Mouse (Mus musculus) olfactory bulb, adult 2 months (tissue): ENCODE results near the gene 3830406C13Rik. TPM values are rescaled to one million over a fixed set of nuclear protein-coding genes. Genes with fewer than 3 reads are reported as not detected.
A peak's percentile ranks its signal among the peaks of the same experiment; 100 is the strongest.

Experiments
- H3K27ac ChIP-seq: fragments of 200-500 bp; 2 replicates; pipeline ENCODE4 v1.5.1; 2012; ENCODE audit warnings: low read depth, low read length; ENCODE audit not compliant: insufficient read depth
- H3K4me1 ChIP-seq: fragments of 200-500 bp; 2 replicates; pipeline ENCODE4 v1.6.1; 2012; ENCODE audit warnings: low read length; ENCODE audit not compliant: control insufficient read depth, insufficient read depth
- H3K4me3 ChIP-seq: fragments of 200-500 bp; 2 replicates; pipeline ENCODE4 v1.5.1; 2012; ENCODE audit warnings: mild to moderate bottlenecking, low read depth, low read length, moderate library complexity; ENCODE audit not compliant: insufficient read depth
- CTCF ChIP-seq: fragments of 200-500 bp; IDR thresholded peaks from 2 replicates; pipeline ENCODE4 v1.5.1; 2012; ENCODE audit warnings: low read depth, mild to moderate bottlenecking, low read length, moderate library complexity; ENCODE audit not compliant: insufficient read depth
- POLR2A ChIP-seq: fragments of 200-500 bp; IDR thresholded peaks from 2 replicates; pipeline ENCODE4 v1.6.1; 2012; ENCODE audit warnings: mild to moderate bottlenecking, low read depth, low read length, moderate library complexity; ENCODE audit not compliant: insufficient read depth
- WGBS: fragments of 180-500 bp; shearing (Covaris S2); methylation state at CpG from one replicate; pipeline ENCODE4 v1.1.7; 2018; 5-methylcytosine and 5-hydroxymethylcytosine counted together
- polyA plus RNA-seq: library from polyadenylated mRNA; stranded (reverse); fragments of >200 nt; gene quantifications from 2 replicates; pipeline ENCODE4 v1.2.4, GENCODE M21; 2012; ENCODE audit warnings: low replicate concordance; ENCODE audit not compliant: missing spikeins, insufficient read depth, insufficient read length

The 3830406C13Rik gene
- polyA plus RNA-seq, 1 experiment = not detected

DNA sequence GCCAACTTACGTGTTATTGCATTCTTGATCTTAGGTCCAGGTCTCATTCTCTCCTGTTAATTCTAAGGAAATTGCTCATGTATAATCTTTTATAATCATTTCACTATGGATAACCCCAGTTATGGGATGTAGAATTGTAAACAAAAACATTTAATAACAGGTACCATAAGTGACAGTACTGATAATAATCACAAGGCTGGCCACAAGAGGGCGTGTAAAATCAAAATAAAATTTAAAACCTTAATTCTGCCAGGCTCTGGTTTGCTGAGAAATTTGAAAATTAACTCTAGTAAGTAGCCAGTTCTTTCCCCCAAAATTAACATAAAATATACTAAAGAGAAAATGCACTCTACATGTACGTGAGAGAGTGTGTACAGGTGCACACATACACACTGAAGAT, 16.7 kb downstream of the 3830406C13Rik start:
- H3K4me3 ChIP-seq = no peak overlapping the region
- no peak for TF ChIP-seq CTCF
- no peak for TF ChIP-seq POLR2A
- no peak overlapping the region for H3K27ac ChIP-seq
- H3K4me1 ChIP-seq = no peaks in the 10 kb centered on the region
- 58% methylated on average over 3 of the region's 3 CpGs for WGBS

DNA sequence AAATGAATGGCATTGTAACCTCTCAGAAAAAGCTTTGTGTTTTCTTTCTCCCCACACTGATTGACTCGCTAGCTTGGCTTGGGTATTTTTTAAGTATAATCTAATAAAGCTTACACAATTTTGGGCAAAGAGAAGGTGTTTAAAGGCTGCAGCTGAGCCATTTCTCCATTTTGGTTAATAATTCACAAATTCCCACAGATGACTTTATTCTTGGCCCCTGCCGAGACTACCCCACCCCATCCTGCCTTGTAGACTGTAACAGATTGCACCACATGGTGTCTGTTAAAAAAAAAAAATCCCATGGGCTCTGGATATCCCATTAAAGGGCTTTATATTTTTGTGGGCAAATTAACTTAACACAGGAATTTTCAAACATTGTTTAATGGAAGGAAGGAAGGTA, 19.1 kb downstream of the 3830406C13Rik start:
- TF ChIP-seq CTCF (no peak), POLR2A (no peak)
- no peak overlapping the region for H3K27ac ChIP-seq
- H3K4me1 ChIP-seq = no peaks in the 10 kb centered on the region
- WGBS = 86% methylated on average over 2 of the region's 2 CpGs
- no peak overlapping the region for H3K4me3 ChIP-seq

DNA sequence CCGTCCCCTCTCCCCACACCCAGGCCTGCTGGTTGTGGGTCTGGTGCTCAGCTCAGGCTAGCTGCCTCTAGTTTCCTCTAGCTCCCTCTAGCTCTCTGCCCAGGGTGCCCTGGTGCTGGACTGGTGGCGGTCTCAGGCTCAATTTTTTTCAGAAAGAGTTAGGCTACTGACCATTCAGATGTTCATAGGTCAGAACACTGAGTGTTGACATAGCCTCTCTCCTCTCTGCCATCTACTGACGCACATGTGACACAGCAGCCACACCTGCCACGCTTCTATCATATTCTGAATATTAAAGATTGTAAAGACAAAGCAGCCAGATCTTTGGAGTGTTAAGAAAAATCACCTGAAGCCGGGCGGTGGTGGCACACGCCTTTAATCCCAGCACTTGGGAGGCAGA, 49.6 kb downstream of the 3830406C13Rik start:
- TF ChIP-seq CTCF (no peak), POLR2A (no peak)
- Histone ChIP-seq H3K4me1 (peaks cover 3% of the 10 kb centered on the region), H3K27ac (no peak overlapping the region), H3K4me3 (no peak overlapping the region)
- 94% methylated on average over 7 of the region's 7 CpGs for WGBS

DNA sequence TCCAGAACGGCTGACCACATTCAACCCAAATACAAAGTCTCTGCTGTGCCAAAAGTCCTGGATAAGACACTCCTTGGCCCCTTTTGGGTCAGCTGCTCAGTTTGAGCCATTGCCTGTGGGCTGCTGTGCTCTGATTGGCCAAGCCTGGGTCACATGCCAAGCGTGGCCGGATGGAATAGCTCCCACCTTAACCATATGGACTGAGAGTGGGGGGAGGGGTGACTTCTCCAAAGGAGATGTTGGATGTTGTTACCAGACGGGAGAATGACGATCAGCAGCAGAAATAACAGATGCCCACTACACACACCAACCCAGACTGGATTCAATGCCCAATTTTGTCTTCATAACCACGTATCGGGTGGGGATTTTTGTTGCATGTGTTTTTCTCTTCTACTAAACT, 51.0 kb downstream of the 3830406C13Rik start:
- no peak overlapping the region for H3K27ac ChIP-seq
- TF ChIP-seq CTCF = no peak
- no peak for TF ChIP-seq POLR2A
- 84% methylated on average over 7 of the region's 7 CpGs for WGBS
- peaks cover 3% of the 10 kb centered on the region for H3K4me1 ChIP-seq
- H3K4me3 ChIP-seq = no peak overlapping the region

DNA sequence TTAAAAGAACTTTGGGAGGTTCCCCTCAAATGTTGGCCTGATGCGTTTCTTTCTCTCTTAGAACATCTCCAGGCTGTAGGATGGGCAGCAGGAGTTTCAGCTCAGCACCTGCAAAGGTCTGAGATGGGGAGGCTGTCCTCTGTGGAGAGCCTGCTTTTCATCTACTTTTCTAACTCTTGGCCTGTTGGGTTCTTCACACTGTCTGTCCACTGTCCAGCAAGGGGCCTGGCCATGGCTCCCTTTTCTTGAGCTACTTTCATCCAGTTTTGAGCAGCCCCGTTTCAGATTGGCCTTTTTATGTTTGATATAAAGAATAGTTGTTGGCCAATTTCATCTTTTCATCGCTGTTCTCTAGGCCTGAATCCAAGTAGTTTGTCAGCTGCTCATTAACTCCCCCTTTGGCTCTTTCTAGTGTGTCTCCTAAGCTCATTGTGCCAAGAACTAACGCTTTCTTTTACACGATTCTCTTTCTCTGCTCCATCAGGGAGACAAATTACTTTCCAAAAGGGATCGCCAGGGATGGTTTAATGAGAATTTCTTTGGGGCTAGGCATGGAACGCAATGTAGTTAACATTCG, 53.5 kb downstream of the 3830406C13Rik start:
- no peak overlapping the region for H3K27ac ChIP-seq
- peaks cover 15% of the 10 kb centered on the region for H3K4me1 ChIP-seq
- H3K4me3 ChIP-seq = no peak overlapping the region
- 50% methylated on average over 8 of the region's 8 CpGs for WGBS
- TF ChIP-seq CTCF (no peak), POLR2A (no peak)

DNA sequence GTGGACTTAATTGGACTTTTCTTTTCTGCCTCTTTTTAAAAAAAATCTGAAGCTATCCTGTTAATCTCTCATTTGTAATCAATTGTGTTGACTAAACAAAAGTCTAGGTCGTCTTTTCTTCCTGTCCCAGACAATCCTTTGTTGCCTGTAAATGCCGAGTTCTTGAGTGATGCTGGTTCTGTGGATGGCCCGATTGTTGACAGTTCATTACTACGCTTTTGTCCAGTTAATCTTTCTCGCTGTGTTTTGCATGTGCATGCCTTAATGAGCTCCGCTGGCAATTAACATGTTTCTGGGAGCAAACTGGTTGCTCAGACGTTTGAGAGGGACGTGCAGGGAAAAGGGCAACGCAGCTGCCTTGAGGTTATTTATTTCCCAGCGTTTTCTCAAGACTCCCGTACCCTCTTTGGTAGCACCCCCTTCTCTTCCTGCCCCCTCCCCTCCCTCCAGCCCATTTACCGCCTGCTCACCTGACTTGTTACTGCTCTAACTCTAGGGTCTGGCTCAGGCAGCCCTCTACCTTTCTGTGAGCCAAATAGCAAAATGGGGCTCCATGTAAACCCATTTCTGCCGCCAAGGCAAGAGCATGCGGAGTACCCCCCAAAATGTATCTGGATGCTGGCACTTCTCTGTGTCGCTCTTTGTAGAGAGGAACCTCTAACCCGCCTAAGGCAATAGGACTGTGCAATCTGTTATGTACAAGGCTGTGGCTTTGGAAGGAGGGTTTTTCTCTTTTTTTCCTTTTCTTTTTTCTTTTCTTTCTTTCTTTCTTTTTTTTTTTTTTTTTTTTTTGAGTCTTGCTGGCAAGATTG, 54.2 kb downstream of the 3830406C13Rik start:
- Histone ChIP-seq H3K27ac (no peak overlapping the region), H3K4me1 (peaks cover 15% of the 10 kb centered on the region), H3K4me3 (no peak overlapping the region)
- no peak for TF ChIP-seq POLR2A
- no peak for TF ChIP-seq CTCF
- WGBS = 29% methylated on average over 16 of the region's 16 CpGs

DNA sequence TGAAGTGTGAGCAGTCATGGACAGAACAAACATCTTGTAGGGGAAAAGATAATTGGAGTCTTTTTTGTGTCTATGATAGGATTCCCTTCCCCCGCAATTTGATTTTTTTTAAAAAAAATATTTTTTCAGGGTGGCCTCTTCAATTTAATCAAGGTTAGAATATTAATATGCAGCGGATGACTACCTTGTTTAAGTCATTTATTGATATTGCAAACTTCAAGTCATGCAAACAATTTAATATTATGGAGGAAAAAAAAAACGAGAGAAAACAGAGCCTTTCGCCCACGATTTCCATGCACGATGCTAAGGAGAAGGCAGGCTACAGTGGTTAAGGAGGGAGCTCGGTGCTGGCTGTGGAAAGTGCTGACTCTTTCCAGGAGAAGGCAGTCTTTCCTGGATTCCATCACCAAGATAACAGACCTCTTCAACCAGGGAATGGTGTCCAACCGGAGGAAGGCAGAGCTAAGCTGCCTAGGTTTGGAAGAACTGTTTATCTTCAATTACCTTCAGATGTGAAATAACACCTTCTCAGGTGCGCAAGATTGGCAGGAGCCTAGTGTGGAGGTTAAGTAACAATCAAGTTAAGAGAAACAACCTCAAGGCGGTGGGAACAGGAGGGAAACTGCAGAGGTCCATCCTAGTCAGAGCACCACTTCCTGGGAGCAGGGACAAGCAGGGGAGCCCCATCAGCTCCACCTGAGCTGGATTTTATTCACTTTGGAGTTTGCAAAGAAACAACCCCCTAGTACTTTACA, 55.0 kb downstream of the 3830406C13Rik start:
- Histone ChIP-seq H3K4me3 (no peak overlapping the region), H3K27ac (no peak overlapping the region), H3K4me1 (peaks cover 15% of the 10 kb centered on the region)
- TF ChIP-seq CTCF = no peak
- no peak for TF ChIP-seq POLR2A
- WGBS = 32% methylated on average over 10 of the region's 10 CpGs

DNA sequence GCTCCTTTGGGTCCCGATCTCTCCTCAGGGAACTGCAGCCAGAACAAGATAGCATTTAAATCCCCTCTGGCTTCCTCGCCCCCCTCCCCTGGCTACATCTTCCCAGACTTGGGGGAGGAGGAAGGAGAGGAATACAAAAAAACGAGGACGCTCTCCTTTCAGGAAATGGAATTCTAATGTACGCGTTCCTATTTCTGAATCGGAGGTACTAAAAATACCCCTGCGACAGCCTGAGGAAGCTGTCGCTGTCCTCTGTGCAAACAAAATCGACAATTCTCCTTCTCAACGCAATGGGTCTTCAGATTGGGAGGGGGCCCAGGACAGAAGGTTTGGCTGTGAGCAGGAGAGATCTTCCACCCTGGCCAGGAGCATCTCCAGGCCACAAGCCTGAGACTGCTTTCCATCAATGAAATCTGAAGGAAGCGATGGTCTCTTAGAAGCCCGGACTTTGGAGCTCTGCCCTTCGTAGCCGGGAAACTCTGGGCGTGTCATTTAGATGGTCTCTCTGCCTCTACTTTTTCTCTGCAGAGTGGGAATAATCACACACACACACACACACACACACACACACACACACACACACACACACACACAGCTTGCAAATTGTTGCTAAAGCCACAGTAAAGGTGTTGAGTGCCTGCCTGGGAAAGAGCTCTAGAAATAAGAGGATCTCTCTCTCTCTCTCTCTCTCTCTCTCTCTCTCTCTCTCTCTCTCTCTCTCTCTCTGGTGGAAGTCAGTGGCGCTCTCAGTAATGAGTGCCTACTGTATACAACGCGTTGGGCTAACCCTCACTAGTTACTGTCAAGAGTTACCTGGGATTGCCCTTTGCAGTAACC, 56.5 kb downstream of the 3830406C13Rik start:
- TF ChIP-seq POLR2A (no peak), CTCF (no peak)
- Histone ChIP-seq H3K27ac (no peak overlapping the region), H3K4me3 (peak overlapping the region; percentile 9; the same call in 1 of the 2 replicates), H3K4me1 (peaks cover 29% of the 10 kb centered on the region)
- 13% methylated on average over 19 of the region's 19 CpGs for WGBS
